In the genomic region with DNA sequence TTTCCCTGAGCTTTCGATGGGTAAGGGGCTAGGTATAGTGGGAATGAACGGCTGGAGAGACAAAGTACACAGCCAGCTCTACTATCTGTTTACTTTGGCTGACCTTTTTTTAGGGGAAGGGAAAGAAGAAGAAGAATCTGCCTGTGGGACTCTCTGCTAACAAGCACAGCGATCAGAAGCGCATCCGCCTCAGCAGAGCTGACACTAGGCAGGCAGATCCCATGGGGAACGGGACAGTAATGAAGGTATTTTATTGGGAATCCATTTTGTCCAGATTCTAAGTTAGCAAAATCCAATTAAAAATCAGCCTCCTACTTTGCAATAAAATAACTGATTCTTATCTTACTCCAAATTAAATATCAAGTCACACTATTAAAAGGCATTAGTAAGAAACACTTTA, we compare ENCODE assay signal across 21 mouse cellular contexts. TPM values are rescaled to one million over a fixed set of nuclear protein-coding genes. Genes with fewer than 3 reads are reported as not detected.
DNase-seq lines count a peak whose midpoint lies in the region; ATAC-seq and TF ChIP-seq lines count a peak whose summit lies in the region.
"Had no signal": no experiment of that assay in that cellular context is flagged by ENCODE, and none has a peak within 500 bp of the region (broad histone marks: within the 10 kb centered on the region; RNA-seq: fewer than 3 reads in every experiment).

No protein-coding gene starts in this region.

- H3K9me3 ChIP-seq in hindbrain, postnatal 0 days (ENCODE audit: low read length), result no peaks in the 10 kb centered on the region
- H3K9me3 ChIP-seq in hindbrain, embryonic 12.5 days (replicated peaks), result no peaks in the 10 kb centered on the region
- H3K9me3 ChIP-seq in midbrain, embryonic 11.5 days (ENCODE audit: control insufficient read depth, low read length), result no peaks in the 10 kb centered on the region
- no peaks in the 10 kb centered on the region for H3K9me3 ChIP-seq in midbrain, embryonic 16.5 days (replicated peaks; ENCODE audit: control insufficient read depth, low read length, poor library complexity, severe bottlenecking)
- no peaks in the 10 kb centered on the region for H3K9me3 ChIP-seq in midbrain, postnatal 0 days (ENCODE audit: low read length)
- H3K9me3 ChIP-seq: embryonic facial prominence, embryonic 10.5 days; forebrain, embryonic 13.5 days; heart, embryonic 15.5 days had no signal

- no peak for ATAC-seq in hindbrain, postnatal 0 days
- no peak for ATAC-seq in hindbrain, embryonic 12.5 days (ENCODE audit: low FRiP score)
- no peak for ATAC-seq in midbrain, embryonic 11.5 days (ENCODE audit: low FRiP score)
- ATAC-seq in midbrain, embryonic 16.5 days, result no peak
- no peak for ATAC-seq in midbrain, postnatal 0 days (ENCODE audit: low FRiP score)
- ATAC-seq: forebrain, embryonic 13.5 days; forebrain, postnatal 0 days had no signal

- no peak overlapping the region for H3K4me2 ChIP-seq in hindbrain, postnatal 0 days (ENCODE audit: low read depth, low read length)
- H3K4me2 ChIP-seq in hindbrain, embryonic 12.5 days (replicated peaks), result no peak overlapping the region
- no peak overlapping the region for H3K4me2 ChIP-seq in midbrain, embryonic 11.5 days
- H3K4me2 ChIP-seq in midbrain, embryonic 16.5 days (ENCODE audit: low read length), result no peak overlapping the region
- no peak overlapping the region for H3K4me2 ChIP-seq in midbrain, postnatal 0 days (ENCODE audit: low read depth, low read length, poor library complexity, severe bottlenecking)
- H3K4me2 ChIP-seq: forebrain, embryonic 13.5 days; heart, embryonic 11.5 days; heart, embryonic 15.5 days had no signal

- TF ChIP-seq CTCF in hindbrain, postnatal 0 days (IDR thresholded peaks at IDR 0.05; ENCODE audit: low read depth), result no peak
- TF ChIP-seq CTCF in midbrain, postnatal 0 days (IDR thresholded peaks at IDR 0.05), result no peak

- no peaks in the 10 kb centered on the region for H3K27me3 ChIP-seq in hindbrain, postnatal 0 days (ENCODE audit: insufficient read depth, low read length)
- no peaks in the 10 kb centered on the region for H3K27me3 ChIP-seq in hindbrain, embryonic 12.5 days
- H3K27me3 ChIP-seq in midbrain, embryonic 11.5 days (ENCODE audit: control insufficient read depth, insufficient read depth, low read length), result no peaks in the 10 kb centered on the region
- H3K27me3 ChIP-seq in midbrain, embryonic 16.5 days (ENCODE audit: control insufficient read depth, insufficient read depth, low read depth, low read length), result no peaks in the 10 kb centered on the region
- no peaks in the 10 kb centered on the region for H3K27me3 ChIP-seq in midbrain, postnatal 0 days (ENCODE audit: insufficient read depth, low read length)
- H3K27me3 ChIP-seq: CH12.LX; forebrain, embryonic 13.5 days; heart, embryonic 15.5 days had no signal

- H3K36me3 ChIP-seq in hindbrain, postnatal 0 days (ENCODE audit: insufficient read depth, low read length), result no peaks in the 10 kb centered on the region
- H3K36me3 ChIP-seq in hindbrain, embryonic 12.5 days, result no peaks in the 10 kb centered on the region
- no peaks in the 10 kb centered on the region for H3K36me3 ChIP-seq in midbrain, embryonic 11.5 days (ENCODE audit: control insufficient read depth, insufficient read depth, low read length)
- H3K36me3 ChIP-seq in midbrain, embryonic 16.5 days (ENCODE audit: control insufficient read depth, insufficient read depth, low read length), result no peaks in the 10 kb centered on the region
- H3K36me3 ChIP-seq in midbrain, postnatal 0 days (ENCODE audit: insufficient read depth, low read length), result no peaks in the 10 kb centered on the region
- H3K36me3 ChIP-seq: heart, embryonic 15.5 days had no signal

- DNase-seq in hindbrain, postnatal 0 days (ENCODE audit: low spot score), result peak; percentile 33
- DNase-seq in midbrain, embryonic 11.5 days (ENCODE audit: low spot score, missing footprints), result peak; percentile 75
- DNase-seq in MN1 (ENCODE audit: low spot score), result peak; percentile 44
- DNase-seq in midbrain, postnatal 0 days (ENCODE audit: low spot score), result peak; percentile 17
- DNase-seq: adrenal gland, adult 2 months; adrenal gland, postnatal 25 days; cerebellum, adult 2 months; cerebellum, postnatal 10 days; forebrain, postnatal 0 days; gastrocnemius, postnatal 14 days; heart, adult 2 months; heart, postnatal 14 days had no signal

- no peak overlapping the region for H3K27ac ChIP-seq in hindbrain, postnatal 0 days
- H3K27ac ChIP-seq in hindbrain, embryonic 12.5 days, result no peak overlapping the region
- H3K27ac ChIP-seq in midbrain, embryonic 11.5 days (ENCODE audit: low read depth, low read length), result no peak overlapping the region
- H3K27ac ChIP-seq in midbrain, embryonic 16.5 days (ENCODE audit: low read length), result no peak overlapping the region
- H3K27ac ChIP-seq in midbrain, postnatal 0 days (ENCODE audit: low read depth, low read length), result no peak overlapping the region
- H3K27ac ChIP-seq: embryonic facial prominence, embryonic 10.5 days; forebrain, embryonic 13.5 days; heart, adult 2 months; heart, embryonic 15.5 days had no signal

- H3K4me3 ChIP-seq in hindbrain, postnatal 0 days (ENCODE audit: low read length), result no peak overlapping the region
- no peak overlapping the region for H3K4me3 ChIP-seq in hindbrain, embryonic 12.5 days
- H3K4me3 ChIP-seq in midbrain, embryonic 11.5 days (ENCODE audit: low read depth, low read length), result no peak overlapping the region
- H3K4me3 ChIP-seq in midbrain, embryonic 16.5 days (ENCODE audit: low read depth, low read length), result no peak overlapping the region
- H3K4me3 ChIP-seq in midbrain, postnatal 0 days (ENCODE audit: low read depth, low read length), result no peak overlapping the region
- H3K4me3 ChIP-seq: embryonic facial prominence, embryonic 10.5 days; forebrain, embryonic 13.5 days; heart, adult 2 months; heart, embryonic 15.5 days had no signal

- no peaks in the 10 kb centered on the region for H3K4me1 ChIP-seq in hindbrain, postnatal 0 days (ENCODE audit: insufficient read depth, low read length)
- H3K4me1 ChIP-seq in hindbrain, embryonic 12.5 days, result 0 out of 2 replicates have a peak, but pooled peaks cover 8% of the 10 kb centered on the region
- H3K4me1 ChIP-seq in midbrain, embryonic 11.5 days (ENCODE audit: control insufficient read depth, insufficient read depth, low read length), result peaks cover 2% of the 10 kb centered on the region; the same call in 1 of the 2 replicates
- peaks cover 2% of the 10 kb centered on the region; the same call in 1 of the 2 replicates for H3K4me1 ChIP-seq in midbrain, embryonic 16.5 days (ENCODE audit: control insufficient read depth, insufficient read depth, low read length)
- no peaks in the 10 kb centered on the region for H3K4me1 ChIP-seq in midbrain, postnatal 0 days (ENCODE audit: insufficient read depth, low read length)
- H3K4me1 ChIP-seq: embryonic facial prominence, embryonic 10.5 days; forebrain, embryonic 13.5 days; heart, embryonic 15.5 days had no signal

- WGBS in hindbrain, postnatal 0 days, result 70% methylated on average over 6 of the region's 6 CpGs
- WGBS in hindbrain, embryonic 12.5 days, result 49% methylated on average over 6 of the region's 6 CpGs
- WGBS in midbrain, embryonic 11.5 days, result 62% methylated on average over 6 of the region's 6 CpGs
- 65% methylated on average over 6 of the region's 6 CpGs for WGBS in midbrain, embryonic 16.5 days
- WGBS in midbrain, postnatal 0 days, result 69% methylated on average over 6 of the region's 6 CpGs

- H3K9ac ChIP-seq in hindbrain, postnatal 0 days (replicated peaks; ENCODE audit: low read length), result no peak overlapping the region
- H3K9ac ChIP-seq in hindbrain, embryonic 12.5 days, result no peak overlapping the region
- H3K9ac ChIP-seq in midbrain, embryonic 11.5 days (ENCODE audit: low read length), result no peak overlapping the region
- no peak overlapping the region for H3K9ac ChIP-seq in midbrain, embryonic 16.5 days (ENCODE audit: low read depth, low read length)
- H3K9ac ChIP-seq in midbrain, postnatal 0 days (replicated peaks; ENCODE audit: low read length, poor library complexity, severe bottlenecking), result no peak overlapping the region
- H3K9ac ChIP-seq: forebrain, embryonic 13.5 days; forebrain, postnatal 0 days; heart, embryonic 15.5 days had no signal

RNA-seq across cellular contexts. Expression of a gene that starts 27.9 kb away (rescaled TPM):
- total RNA-seq in hindbrain, postnatal 0 days (2014; rRNA removed), result 4.3 and 4.5 TPM in 2 replicates
- 2.9 and 3.5 TPM in 2 replicates for polyA plus RNA-seq in hindbrain, postnatal 0 days (2015; fragmentation: Nextera tagmentation; extraction: Ambion mirVana)
- 0.79 and 0.93 TPM in 2 replicates for polyA plus RNA-seq in hindbrain, embryonic 12.5 days (2016; fragmentation: Nextera tagmentation; extraction: Ambion mirVana)
- 0.63 and 0.68 TPM in 2 replicates for polyA plus RNA-seq in midbrain, embryonic 11.5 days (2014; fragmentation: Nextera tagmentation; extraction: Ambion mirVana)
- polyA plus RNA-seq in midbrain, embryonic 16.5 days (2015; fragmentation: Nextera tagmentation; extraction: Ambion mirVana), result 1.5 and 2.5 TPM in 2 replicates
- 1.4 and 2.8 TPM in 2 replicates for total RNA-seq in midbrain, postnatal 0 days (2014; rRNA removed)
- polyA plus RNA-seq in midbrain, postnatal 0 days (2015; fragmentation: Nextera tagmentation; extraction: Ambion mirVana), result 2.0 and 2.1 TPM in 2 replicates
- total RNA-seq: gastrocnemius, adult 18-20 months; gastrocnemius, postnatal 14 days; heart, adult 2 months had no signal
- polyA plus RNA-seq: gonadal fat pad, adult 2 months had no signal

RNA-seq across cellular contexts. Expression of a gene that starts 28.3 kb away (rescaled TPM):
- total RNA-seq in hindbrain, postnatal 0 days (2014; rRNA removed), result 30.6 and 40.6 TPM in 2 replicates
- polyA plus RNA-seq in hindbrain, postnatal 0 days (2015; fragmentation: Nextera tagmentation; extraction: Ambion mirVana), result 39.7 and 44.6 TPM in 2 replicates
- 29.3 and 30.1 TPM in 2 replicates for polyA plus RNA-seq in hindbrain, embryonic 12.5 days (2016; fragmentation: Nextera tagmentation; extraction: Ambion mirVana)
- polyA plus RNA-seq in midbrain, embryonic 11.5 days (2014; fragmentation: Nextera tagmentation; extraction: Ambion mirVana), result 33.4 and 33.6 TPM in 2 replicates
- 26.0 and 32.8 TPM in 2 replicates for polyA plus RNA-seq in midbrain, embryonic 16.5 days (2015; fragmentation: Nextera tagmentation; extraction: Ambion mirVana)
- 21.6 and 24.5 TPM in 2 replicates for total RNA-seq in midbrain, postnatal 0 days (2014; rRNA removed)
- 39.5 and 40.2 TPM in 2 replicates for polyA plus RNA-seq in midbrain, postnatal 0 days (2015; fragmentation: Nextera tagmentation; extraction: Ambion mirVana)

RNA-seq across cellular contexts. Expression of a gene that starts 55.1 kb away (rescaled TPM):
- 4.6 and 5.5 TPM in 2 replicates for total RNA-seq in hindbrain, postnatal 0 days (2014; rRNA removed)
- 0.91 and 1.4 TPM in 2 replicates for polyA plus RNA-seq in hindbrain, postnatal 0 days (2015; fragmentation: Nextera tagmentation; extraction: Ambion mirVana)
- polyA plus RNA-seq in hindbrain, embryonic 12.5 days (2016; fragmentation: Nextera tagmentation; extraction: Ambion mirVana), result 1.3 TPM in 2 replicates
- polyA plus RNA-seq in midbrain, embryonic 11.5 days (2014; fragmentation: Nextera tagmentation; extraction: Ambion mirVana), result 0.51 and 1.0 TPM in 2 replicates
- 1.1 and 1.2 TPM in 2 replicates for polyA plus RNA-seq in midbrain, embryonic 16.5 days (2015; fragmentation: Nextera tagmentation; extraction: Ambion mirVana)
- total RNA-seq in midbrain, postnatal 0 days (2014; rRNA removed), result 5.3 and 7.1 TPM in 2 replicates
- 1.3 and 1.5 TPM in 2 replicates for polyA plus RNA-seq in midbrain, postnatal 0 days (2015; fragmentation: Nextera tagmentation; extraction: Ambion mirVana)

Comparison
In these comparisons a context has a peak if more than half of its experiments do, and no peak if none do; other contexts are left out.
1. DNase-seq: peak in every context shown above with its lines; median percentile 75 in midbrain, embryonic 11.5 days; 44 in MN1; 33 in hindbrain, postnatal 0 days; 17 in midbrain, postnatal 0 days.